Mouse (Mus musculus) CH12F3 (cell line): ENCODE results near the gene Tgfbr3l.

ENCODE experiments used
- in situ Hi-C: fragments of 300-500 bp; cut with MboI; formaldehyde crosslinking; loops from 2 replicates; pipeline ENCODE4 v1.14.3; 2020; ENCODE audit warnings: low sequenced_read_pairs

Tgfbr3l gene

DNA sequence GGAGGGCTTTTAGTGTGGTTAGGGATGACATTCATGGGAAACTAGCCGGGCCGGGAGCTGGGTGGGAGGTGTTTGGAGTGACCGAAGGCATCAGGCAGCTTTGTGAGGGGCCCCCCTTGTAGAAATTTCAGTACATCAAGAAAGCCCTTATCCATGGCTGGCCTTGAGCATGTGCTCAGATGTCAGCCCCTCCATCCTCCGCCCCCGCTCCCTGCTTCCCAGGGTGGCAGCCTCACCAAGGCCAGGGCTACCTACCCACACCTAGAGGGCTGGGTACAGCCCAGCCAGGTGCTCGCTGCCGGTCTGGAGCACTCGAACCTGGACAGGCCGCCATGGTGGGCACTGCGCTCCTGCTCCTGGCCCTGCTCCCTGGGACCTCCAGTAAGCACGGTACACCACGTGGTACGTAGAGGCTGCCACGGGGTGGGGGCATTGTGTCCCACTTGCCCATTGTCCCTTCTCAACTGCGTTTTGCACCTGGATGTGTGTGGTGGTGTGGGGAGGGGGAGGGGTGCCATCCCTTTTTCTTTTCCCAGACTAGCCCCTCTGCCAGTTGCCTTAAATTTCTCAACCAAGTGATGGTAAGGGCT, at the start of gene Tgfbr3l:
TSS of gene Tgfbr3l (plus strand) at position 264 of the 590 bp plus-strand sequence.
- in situ Hi-C loops: no loop called here

DNA sequence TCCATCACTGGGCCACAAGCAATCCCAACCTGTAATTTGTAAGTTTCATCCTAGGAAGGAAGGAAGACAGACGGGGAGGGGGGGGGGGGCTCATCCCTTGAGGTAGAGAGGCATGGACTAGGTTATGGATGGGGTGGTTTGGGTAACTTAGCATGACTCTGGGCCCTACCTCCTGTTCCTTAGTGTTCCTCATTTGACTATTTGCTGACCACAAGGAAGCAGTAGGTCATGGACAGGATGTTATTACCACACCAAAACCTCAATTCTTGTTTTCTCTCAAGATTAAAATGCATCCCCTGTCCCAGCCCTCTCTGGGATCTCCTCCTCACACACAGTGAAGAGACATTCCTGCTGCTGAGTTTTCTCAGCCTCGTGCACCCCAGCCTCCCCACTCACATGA, 46.7 kb upstream of the Tgfbr3l start:
- in situ Hi-C loops: no loop called here

DNA sequence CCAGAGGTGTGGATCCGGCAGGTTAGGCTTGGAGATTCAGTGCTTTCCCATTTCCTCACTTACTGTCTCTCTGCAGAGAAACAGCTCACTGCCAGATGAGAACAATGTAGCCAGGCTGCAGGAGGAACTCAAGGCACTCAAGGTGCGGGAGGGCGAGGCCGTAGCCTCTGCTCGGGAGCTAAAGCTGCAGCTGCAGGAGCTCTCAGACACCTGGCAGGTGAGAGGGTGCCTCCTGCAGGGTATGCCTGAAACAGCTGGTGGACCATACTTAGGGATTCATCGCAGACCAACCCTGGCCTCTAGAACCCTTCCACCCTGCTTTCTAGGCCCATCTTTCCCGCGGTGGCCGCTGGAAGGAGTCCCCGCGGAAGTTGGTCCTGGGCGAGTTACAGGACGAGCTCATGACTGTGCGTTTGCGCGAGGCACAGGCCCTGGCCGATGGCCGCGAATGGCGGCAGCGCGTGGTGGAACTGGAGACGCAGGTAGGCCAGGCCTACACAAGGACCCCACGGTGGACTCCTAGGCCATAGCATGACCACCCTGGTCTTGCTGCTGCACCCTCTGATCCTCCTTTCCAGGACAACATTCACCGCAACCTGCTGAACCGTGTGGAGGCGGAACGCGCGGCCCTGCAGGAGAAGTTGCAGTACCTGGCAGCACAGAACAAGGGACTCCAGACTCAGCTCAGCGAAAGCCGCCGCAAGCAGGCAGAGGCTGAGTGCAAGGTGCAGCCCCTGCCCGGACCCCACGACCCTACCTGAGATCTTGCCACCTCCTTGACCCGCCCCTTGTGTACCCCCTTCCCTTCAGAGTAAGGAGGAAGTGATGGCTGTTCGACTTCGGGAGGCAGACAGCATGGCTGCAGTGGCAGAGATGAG, 42.5 kb upstream of the Tgfbr3l start:
- in situ Hi-C loops: no loop called here

DNA sequence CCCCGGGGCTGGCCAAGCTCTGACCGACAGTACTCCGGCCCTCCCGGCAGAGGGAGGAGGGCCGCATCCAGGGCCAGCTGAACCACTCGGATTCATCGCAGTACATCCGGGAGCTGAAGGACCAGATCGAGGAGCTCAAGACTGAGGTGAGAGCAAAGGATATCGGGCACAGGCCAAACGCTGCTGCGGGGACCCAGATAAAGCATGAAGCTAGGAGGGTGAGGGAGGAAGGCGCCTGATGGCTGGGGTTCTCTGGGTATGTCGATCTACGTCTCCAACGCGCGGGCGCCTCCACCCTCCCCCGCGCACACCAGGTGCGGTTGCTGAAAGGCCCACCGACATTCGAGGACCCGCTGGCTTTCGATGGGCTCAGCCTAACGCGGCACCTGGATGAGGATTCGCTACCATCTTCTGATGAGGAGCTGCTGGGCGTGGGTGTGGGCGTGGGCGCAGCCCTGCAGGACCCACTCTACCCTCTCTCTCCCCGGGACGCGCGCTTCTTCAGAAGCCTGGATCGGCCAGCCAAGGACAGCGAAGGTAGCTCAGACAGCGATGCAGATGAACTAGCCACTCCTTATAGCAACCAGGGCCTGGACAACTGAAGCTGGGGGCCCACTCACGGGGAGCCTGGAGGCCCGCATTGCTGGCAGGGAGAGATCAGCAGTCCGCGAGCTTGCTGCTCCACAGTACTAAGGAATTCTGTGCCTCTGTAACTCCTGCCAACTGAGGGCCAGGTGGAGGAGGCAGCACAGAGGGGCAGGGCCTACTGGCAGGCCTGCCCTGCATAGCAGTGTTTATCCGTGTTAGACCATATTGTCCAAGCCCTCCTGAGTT, 41.6 kb upstream of the Tgfbr3l start:
- in situ Hi-C loops: no loop called here

DNA sequence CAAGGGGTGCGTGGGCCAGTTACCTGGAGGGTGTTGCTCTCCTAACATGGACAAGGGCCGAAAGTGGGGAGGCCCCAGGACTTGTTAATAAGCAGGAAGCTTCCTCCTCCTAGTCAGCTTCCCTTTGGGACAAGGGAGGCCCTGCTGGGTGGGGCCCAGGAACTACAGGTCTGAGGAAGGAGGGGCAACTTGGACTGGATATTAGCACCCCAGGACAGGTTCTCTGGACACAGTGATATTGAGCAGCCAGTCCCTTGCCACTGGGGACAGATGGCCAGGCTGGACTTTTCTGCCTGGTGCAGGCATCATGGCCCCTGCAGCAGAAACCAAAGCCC, 41.0 kb upstream of the Tgfbr3l start:
- in situ Hi-C loops: no loop called here

DNA sequence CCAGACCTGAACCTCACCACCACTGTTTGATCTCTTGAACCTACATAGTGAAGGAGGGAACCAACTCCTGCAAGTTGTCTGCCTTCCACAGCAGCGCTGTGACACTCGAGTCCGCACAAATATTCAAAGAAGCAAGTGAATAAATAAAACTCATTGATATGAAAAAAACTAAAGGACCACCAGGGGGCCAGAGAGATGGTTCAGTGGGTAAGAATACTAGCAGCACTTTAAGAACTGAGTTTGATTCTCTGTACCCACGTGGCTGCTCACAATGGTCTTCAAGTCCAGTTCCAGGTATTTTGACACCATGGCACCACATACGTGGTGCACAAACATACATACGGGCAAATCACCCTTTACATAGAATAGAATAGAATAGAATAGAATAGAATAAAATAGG, 36.9 kb upstream of the Tgfbr3l start:
- in situ Hi-C loops: no loop called here

DNA sequence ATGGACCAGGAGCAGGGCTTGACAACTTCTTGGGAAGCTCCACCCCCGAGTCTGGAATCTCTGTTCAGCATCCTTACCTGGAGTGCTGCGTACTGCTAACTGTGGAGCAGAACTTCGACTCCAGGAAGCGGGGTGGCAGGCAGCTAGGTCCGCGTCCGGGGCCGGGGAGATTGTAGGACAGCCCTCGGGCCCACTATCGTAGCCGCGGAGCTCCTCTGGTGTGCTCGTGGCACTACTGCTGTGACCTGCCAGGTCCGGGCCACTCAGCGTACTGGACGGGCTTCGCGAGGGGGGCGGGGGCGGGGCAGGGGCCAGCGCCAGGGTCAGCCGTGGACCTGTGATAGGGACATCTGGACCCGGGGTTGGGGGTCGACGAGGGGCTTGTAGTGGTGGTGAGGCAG, 35.2 kb upstream of the Tgfbr3l start:
- in situ Hi-C loops: no loop called here

DNA sequence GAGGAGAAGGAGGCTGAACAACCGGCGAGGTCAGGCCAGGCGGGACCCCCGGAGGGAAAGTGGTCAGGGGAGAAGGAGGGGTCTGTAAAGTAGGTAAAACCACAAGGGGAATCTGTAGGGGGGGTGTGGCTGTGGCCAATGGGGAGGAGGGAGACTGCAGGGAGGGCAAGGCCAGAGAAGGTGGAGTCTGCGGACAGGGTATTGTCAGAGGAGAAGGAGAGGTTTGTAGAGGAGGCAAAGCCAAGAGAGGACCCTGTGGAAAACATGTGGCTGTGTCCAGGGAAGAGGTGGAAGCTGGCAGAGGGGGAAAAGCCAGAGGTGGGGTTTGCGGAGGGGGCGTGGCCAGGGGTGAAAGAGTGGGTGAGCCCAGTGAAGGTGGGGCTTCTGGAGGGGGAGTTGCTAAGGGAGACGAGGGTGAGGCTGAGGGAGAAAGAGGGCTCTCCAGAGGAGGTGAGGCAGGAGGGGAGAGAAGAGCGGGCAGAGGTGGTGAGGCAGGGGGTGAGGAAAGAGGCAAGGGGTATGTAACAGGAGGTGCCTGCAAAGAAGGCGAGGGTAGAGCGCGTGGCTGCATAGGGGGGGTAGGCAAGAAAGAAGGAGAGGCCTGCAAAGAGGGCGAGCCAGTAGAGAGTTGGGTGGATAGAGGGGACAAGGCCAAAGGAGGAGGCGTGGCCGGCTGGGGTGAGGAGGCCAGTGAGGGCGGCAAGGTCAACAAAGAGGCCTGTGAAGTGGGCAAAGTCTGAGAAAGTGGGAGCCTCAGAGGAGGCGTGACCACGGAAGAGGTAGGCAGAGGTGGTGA, 34.6 kb upstream of the Tgfbr3l start:
- in situ Hi-C loops: no loop called here

DNA sequence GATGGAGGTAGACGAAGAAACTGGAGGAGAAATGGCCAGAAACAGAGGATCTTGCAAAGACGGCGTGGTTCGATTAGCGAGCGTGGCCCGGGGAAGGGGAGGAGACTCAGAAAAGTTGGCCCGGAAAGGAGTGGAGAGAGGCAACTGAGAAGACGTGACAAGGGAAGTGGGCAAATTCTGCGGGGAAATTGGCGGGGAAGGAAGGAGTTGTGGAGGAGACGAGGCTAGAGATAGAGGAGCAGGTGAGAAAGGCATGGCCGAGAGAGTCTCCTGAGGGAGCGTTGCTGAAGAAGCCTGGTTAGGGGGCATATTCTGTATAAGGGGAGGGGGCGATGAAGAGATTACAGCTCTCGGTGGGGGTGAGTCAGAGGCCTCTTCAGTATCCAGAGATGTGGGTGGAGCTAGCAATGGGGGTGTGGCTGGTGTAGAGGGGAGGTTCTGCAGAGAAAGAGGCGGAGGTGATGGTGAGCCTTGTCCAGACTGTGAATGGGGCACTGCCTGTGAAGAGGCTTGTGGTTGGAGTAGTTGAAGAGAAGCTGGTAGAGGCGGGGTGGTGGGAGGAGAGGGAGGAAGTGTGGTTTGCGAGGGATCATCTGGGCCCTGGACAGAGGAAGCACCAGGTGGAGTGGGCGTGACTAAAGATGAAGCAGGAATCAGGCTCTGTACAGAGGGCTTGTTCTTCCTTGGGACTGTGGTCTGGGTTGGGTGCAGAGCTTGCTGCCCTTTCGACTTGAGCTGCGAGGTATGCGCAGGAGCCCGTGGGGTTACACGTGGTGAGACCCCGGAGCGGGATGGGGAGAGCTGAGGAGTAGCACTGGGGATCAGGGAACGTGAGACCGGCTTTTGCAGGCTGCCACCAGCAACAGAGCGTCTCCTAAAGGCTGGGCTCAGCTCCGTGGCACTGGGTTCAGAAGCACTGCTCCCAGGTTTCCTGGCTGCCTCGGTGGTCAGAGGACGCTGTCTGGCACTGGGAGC, 33.7 kb upstream of the Tgfbr3l start:
- in situ Hi-C loops: no loop called here

DNA sequence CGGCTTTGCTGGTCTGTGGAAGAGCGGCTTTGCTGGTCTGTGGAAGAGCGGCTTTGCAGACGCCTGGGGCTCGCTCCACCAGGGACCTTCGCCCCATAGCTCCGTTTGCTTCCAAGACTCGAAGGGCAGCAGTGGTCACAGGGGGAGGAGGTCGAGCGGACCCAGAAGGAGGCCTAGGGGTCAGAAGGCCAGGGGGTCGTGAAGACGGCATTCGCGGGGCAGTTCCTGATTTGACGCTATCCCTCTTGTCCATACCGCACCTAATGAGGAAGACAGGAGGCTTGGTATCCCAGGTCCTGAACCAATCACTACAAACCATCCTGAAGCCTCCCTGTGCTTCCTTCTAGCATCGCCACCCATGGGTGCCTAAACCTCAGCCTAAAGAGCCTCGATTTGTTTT, 31.7 kb upstream of the Tgfbr3l start:
- in situ Hi-C loops: no loop called here

DNA sequence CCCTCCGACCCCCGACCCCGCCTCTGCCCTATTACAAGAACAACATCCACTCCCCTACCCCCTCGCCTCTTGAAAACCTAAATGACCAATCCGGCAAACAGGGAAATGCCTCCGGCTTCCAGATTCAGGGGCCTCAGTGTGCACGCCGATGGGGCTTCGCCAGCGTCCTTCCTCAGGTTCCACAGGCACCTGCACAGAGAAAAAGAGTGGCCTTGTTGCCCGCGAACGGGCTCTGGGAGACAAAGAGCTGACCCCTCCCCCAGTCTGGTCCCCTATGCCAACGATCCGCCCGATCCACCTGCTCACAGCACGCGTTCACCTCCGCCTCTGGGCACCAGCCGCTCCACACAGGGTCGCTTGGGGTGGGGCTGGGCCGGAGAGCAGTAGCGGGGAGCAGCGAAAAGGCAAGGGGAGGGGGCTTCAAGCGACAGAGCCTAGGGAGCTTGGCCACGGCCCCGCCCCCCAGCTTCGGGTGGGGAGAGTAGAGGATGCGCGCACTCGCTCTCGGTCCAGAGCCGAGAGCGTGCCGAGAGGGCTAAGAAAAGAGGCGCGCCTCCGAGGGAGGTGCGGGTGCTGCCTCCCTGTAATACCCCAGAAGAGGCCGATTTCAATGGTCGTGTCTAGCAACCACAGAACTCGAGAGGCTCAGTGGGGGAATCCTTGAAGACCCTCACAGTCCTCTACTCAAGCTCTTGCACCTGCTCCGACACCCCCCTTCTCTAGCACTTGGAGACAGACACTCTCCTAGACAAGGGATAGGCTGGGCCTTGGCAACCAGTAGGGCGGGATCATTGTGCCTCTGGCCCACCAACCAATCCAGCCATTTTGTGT, 31.0 kb upstream of the Tgfbr3l start, which contains the start of gene Prr36:
TSS of gene Prr36 (minus strand) at position 669 of the 831 bp plus-strand sequence.
- in situ Hi-C loops: no loop called here

DNA sequence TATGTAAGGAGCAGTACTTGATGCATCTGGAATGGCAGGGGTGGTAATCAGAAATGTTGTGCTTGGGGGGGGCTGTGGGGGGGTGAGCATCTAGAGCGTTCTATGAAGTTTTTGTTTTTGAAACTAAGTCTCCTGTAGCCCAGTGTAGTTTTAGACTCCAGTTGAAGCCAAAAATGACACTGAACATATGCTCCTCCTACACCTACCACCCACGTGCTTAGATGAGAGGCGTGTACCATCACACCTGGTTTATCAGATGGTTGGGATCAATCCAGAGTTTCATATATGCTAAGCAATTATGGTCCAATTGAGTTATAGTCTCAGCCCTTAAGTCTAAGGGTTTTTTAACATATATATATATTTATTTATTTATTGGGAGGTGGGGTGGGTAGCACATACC, 28.4 kb upstream of the Tgfbr3l start:
- in situ Hi-C loops: no loop called here

DNA sequence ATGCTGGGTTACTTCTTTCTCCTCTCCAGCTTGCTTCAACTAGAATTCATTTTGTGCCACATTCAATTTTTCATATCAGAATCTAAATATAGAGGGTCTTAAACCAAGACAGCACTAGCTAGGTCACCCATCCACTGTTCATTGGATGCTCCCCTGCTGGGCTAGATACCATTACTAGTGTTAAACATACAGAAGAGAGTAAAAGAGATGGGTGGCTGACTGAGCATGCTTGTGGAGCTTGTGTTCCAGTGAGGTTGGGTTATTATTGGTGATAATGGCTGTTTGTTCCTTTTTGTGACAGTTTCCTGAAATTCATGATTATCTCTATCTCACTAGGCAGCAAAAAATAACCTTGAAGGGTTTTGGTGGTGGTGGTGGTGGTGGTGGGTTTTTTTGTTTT, 26.0 kb upstream of the Tgfbr3l start:
- in situ Hi-C loops: no loop called here

DNA sequence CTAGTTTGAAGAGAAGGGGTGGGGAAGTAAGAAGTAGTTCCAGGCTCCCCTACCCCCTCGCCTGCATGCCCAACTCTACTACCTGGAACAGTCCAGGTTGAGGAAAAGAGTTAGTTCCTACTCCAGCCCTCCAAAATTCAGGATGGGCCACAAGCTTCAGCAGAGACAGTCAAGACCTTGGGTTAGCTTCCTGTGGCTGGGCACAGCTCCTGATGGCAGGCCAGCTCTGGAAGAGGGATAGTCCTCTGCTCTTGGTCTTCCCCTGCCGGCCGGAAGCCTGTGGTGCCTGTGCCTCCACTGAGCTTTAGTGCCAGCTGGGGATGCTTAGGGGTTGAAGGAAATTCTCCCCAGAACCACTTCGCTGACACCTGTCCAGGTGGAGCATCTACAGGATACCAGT, 21.7 kb upstream of the Tgfbr3l start:
- in situ Hi-C loops: no loop called here

DNA sequence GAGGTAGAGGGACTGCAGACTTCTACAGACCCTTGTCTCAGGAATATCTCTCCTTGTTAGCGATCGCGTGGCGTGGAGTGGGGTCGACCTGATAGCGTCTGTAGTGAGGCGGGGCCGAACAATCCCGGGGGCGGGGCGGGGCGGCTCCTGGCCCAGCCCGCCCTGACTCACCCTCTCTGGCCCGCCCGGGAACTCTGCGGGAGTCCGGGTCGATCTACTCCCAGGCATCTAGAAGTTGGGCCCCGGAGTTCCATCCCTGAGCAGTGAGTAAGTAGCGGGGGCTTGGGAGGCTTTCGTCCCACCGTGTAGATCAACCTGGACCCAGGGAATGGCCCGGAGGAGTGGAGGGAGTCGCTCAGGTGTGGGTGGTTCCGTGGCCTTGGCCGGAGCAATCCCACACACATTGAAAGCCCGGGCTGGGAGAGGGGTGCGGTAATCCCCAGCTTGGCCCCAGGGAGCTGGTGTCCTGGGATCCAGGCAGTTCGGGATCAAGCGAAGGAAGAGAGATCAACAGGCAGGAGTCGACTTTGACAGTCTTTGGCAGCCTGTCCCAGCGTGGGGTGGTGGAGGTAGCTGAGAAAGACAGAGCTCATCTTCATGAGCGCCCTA, 21.2 kb upstream of the Tgfbr3l start, which contains the start of gene Lrrc8e:
TSS of gene Lrrc8e (plus strand) at position 89 of the 609 bp plus-strand sequence.
- in situ Hi-C loops: no loop called here

DNA sequence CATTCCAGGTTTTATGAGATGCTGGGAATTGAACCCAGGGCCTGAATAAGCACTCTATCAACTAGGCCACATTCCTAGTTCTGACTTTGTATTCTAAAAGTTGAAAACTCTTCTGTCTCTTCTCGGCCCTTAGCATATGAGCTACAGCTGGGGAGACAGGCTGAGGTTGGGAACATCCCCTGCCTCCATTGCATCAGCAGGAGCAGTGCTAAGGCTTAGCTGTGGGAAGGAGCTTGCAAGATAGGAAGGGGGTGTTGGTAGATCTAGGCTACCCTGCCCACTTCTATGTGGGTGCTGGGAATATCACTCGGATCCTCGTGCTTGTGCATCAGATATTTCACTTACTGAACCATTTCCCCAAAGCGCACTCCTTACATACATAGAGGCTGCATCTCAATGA, 20.1 kb upstream of the Tgfbr3l start:
- in situ Hi-C loops: no loop called here

DNA sequence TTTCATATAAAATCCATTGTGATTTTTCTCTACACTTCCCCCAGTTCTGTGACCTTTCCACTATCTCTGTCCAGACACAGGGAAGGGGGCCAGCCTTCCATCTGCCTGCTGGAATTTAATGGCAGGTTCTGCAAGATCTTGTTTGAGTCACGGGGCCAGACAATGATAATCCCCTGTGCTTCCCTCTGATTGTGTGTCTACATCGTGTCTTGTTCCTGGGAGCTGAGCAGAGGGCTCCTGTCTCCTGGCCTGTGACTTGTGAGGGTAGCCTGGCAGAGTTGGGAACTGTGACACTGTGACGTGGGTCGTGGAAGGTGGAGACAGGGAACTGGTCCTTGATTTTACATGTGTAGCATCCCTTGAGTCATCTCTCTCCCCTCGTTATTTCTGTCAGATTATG, 18.2 kb upstream of the Tgfbr3l start:
- in situ Hi-C loops: no loop called here

DNA sequence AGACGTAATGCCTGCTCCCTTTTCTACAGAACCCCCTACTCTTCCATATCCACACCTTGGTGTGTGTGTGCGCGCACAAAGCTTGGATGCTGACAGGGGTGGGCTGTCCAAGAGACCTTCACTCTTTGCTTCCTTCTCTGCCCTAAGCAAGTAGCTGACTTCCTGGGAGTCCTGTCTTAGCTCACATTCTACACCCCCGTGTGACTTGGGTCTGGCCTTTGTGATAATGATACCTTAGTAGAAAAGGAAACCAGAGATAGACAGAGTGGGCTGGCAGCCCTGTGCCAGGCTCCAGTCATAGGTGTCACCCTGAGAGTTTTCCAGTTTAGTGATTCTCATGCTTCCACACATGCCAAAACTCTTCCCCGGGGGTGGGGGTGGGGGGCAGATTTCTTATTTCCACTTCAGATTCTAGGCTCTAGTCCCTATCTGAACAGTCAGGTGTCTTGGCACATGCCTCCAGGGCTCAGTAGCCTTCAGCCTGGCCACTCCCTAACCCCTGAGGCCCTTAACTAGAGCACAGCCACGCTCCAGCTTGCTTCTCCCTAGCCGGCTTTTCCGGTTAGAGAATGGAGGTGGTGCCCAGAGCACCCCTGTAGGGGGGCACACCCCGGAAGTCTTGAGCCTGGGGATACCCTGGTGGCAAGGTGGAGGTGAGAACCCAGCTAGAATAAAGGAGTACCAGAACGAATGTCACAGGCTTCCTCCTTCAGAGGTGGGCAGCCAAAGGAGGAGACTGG, 17.2 kb upstream of the Tgfbr3l start:
- in situ Hi-C loops: no loop called here
